Mouse (Mus musculus) MEL (cell line): Measurements from ENCODE around the gene 4930442H23Rik.

Experiments used
- CTCF ChIP-seq, 3 experiments: IDR thresholded peaks in 2 of 3; conservative IDR thresholded peaks in 1 of 3; 2 replicates each; pipeline ENCODE4 v1.5.1; 2011 to 2012; ENCODE audit warnings: low read length in 3 of 3, low read depth in 2 of 3, mild to moderate bottlenecking in 2 of 3, improper control_type of control experiment in 1 of 3, inconsistent platforms in 1 of 3, mixed read lengths in 1 of 3, moderate library complexity in 1 of 3; ENCODE audit not compliant: control insufficient read depth in 1 of 3, insufficient read depth in 1 of 3, poor library complexity in 1 of 3, severe bottlenecking in 1 of 3
- GABPA ChIP-seq: IDR thresholded peaks from 2 replicates; pipeline ENCODE4 v1.6.1; 2012; ENCODE audit warnings: low read depth, mild to moderate bottlenecking, inconsistent platforms, low read length, improper control_type of control experiment, moderate library complexity
- POLR2A ChIP-seq, 2 experiments: IDR thresholded peaks; 2 replicates each; pipeline ENCODE4 v1.6.1; 2011 to 2012; ENCODE audit warnings: low read length in 2 of 2, mild to moderate bottlenecking in 2 of 2, control low read depth in 1 of 2, improper control_type of control experiment in 1 of 2, low read depth in 1 of 2, moderate library complexity in 1 of 2; ENCODE audit not compliant: control insufficient read depth in 1 of 2, insufficient read depth in 1 of 2, poor library complexity in 1 of 2
- POLR2AphosphoS5 ChIP-seq: IDR thresholded peaks from 2 replicates; pipeline ENCODE4 v1.6.1; 2012; ENCODE audit warnings: low read depth, borderline replicate concordance, mild to moderate bottlenecking, inconsistent platforms, low read length, moderate library complexity, mixed read lengths
- TAL1 ChIP-seq: IDR thresholded peaks from 2 replicates; pipeline ENCODE4 v1.6.1; 2012; ENCODE audit warnings: mild to moderate bottlenecking, inconsistent platforms, low read length, moderate library complexity, mixed read lengths
- USF1 ChIP-seq: IDR thresholded peaks from 2 replicates; pipeline ENCODE4 v1.6.1; 2014; ENCODE audit warnings: low read depth, mild to moderate bottlenecking, inconsistent platforms, low read length, improper control_type of control experiment, moderate library complexity
- USF2 ChIP-seq, 2 experiments: IDR thresholded peaks; 2 replicates each; pipeline ENCODE4 v1.6.1; 2011 to 2012; ENCODE audit warnings: improper control_type of control experiment in 2 of 2, low read length in 2 of 2, borderline replicate concordance in 1 of 2, inconsistent platforms in 1 of 2, low read depth in 1 of 2, mild to moderate bottlenecking in 1 of 2; ENCODE audit not compliant: insufficient read depth in 1 of 2

GRCm38 (mm10) chr10:81135831-81136705 is 47.6 kb downstream of the 4930442H23Rik start:
- TF ChIP-seq USF2 (IDR thresholded peaks at IDR 0.05; ENCODE audit: borderline replicate concordance in 1 of 2, insufficient read depth in 1 of 2, low read depth in 1 of 2, low read length in 2 of 2) (no peak), POLR2A (IDR thresholded peaks at IDR 0.05; ENCODE audit: control insufficient read depth in 1 of 2, insufficient read depth in 1 of 2, low read depth in 1 of 2, low read length in 2 of 2, poor library complexity in 1 of 2) (peak; percentile 55 to 57; a peak in 2 of 4 replicates), CTCF (IDR thresholded peaks at IDR 0.05 in 2 of 3, conservative IDR thresholded peaks at IDR 0.05 in 1 of 3; ENCODE audit: control insufficient read depth in 1 of 3, insufficient read depth in 1 of 3, low read depth in 2 of 3, low read length in 3 of 3, poor library complexity in 1 of 3, severe bottlenecking in 1 of 3) (no peak), USF1 (no peak; the same call in 1 of the 2 replicates), GABPA (no peak), POLR2AphosphoS5 (peak; percentile 30; the same call in 1 of the 2 replicates), TAL1 (no peak; the same call in 1 of the 2 replicates)
